Mouse (Mus musculus) cerebellum, adult 2 months (tissue): ENCODE results near the gene Hnrnpa1.
"Not testable (repeated sequence)": the region's sequence is repeated elsewhere in the genome, so short reads cannot be mapped to it uniquely, and the experiment has no call there.

Experiments
- CTCF ChIP-seq: fragments of 200-500 bp; IDR thresholded peaks from 2 replicates; pipeline ENCODE4 v1.5.1; 2011; ENCODE audit warnings: low read depth, mild to moderate bottlenecking, control low read depth, low read length, moderate library complexity, borderline replicate concordance; ENCODE audit not compliant: insufficient read depth
- POLR2A ChIP-seq: fragments of 200-500 bp; IDR thresholded peaks from 2 replicates; pipeline ENCODE4 v1.6.1; 2011; ENCODE audit warnings: low read length, control low read depth, borderline replicate concordance; ENCODE audit not compliant: insufficient read depth

GRCm38 (mm10) chr15:103249511-103249910 lies 9.3 kb downstream of the Hnrnpa1 start:
- TF ChIP-seq CTCF, POLR2A: not testable (repeated sequence)
